Mouse (Mus musculus): ENCODE measurements around the gene Aoc1. TPM values are rescaled to one million over a fixed set of nuclear protein-coding genes. Genes with fewer than 3 reads are reported as not detected.
"Not testable (repeated sequence)": the region's sequence is repeated elsewhere in the genome, so short reads cannot be mapped to it uniquely, and the experiment has no call there.

Gene Aoc1
- polyA plus RNA-seq, 1 experiment from 2014 or later: not detected

GRCm38 (mm10) chr6:48864181-48864580 lies 8.5 kb upstream of the Aoc1 start:
- Histone ChIP-seq H3K4me3 (ENCODE audit: low read depth, low read length) (no peak overlapping the region), H3K36me3 (ENCODE audit: control insufficient read depth, insufficient read depth, low read length) (no peaks in the 10 kb centered on the region), H3K9ac (ENCODE audit: low read length) (no peak overlapping the region), H3K9me3 (ENCODE audit: control insufficient read depth, low read length) (no peaks in the 10 kb centered on the region), H3K4me2 (ENCODE audit: low read depth, severe bottlenecking) (no peak overlapping the region), H3K4me1 (ENCODE audit: control insufficient read depth, insufficient read depth, low read length) (no peaks in the 10 kb centered on the region), H3K27ac (replicated peaks; ENCODE audit: low read depth, low read length) (no peak overlapping the region), H3K27me3 (ENCODE audit: control insufficient read depth, insufficient read depth, low read length) (no peaks in the 10 kb centered on the region)
- DNase-seq (ENCODE audit: low spot score) (no peak), ATAC-seq (ENCODE audit: insufficient number of reproducible peaks, low FRiP score, low TSS enrichment, low read depth) (no peak)
- 42% methylated on average over 3 of the region's 3 CpGs for WGBS

DNA sequence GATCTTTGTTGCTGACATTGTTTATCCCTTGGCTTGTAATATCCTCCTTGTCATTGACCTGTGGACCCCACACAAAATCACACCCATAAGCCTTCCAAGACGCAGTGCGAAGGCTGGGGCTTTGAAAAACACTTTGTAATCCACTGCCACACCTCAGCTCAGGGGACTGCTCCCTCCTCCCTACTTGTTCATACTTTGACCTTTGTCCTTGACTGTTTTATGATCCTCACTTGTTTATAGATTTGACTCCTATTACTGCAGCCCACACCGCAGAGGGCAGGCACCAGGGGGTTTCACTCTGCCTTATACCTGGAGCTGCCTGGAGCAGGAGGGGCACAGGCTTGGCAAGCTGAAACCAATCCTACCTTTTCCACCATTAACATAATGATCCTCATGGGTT lies 8.0 kb upstream of the Aoc1 start:
- DNase-seq (ENCODE audit: low spot score) (no peak), ATAC-seq (ENCODE audit: insufficient number of reproducible peaks, low FRiP score, low TSS enrichment, low read depth) (no peak)
- Histone ChIP-seq H3K9me3 (ENCODE audit: control insufficient read depth, low read length) (no peaks in the 10 kb centered on the region), H3K4me2 (ENCODE audit: low read depth, severe bottlenecking) (no peak overlapping the region), H3K27me3 (ENCODE audit: control insufficient read depth, insufficient read depth, low read length) (no peaks in the 10 kb centered on the region), H3K27ac (replicated peaks; ENCODE audit: low read depth, low read length) (no peak overlapping the region), H3K9ac (ENCODE audit: low read length) (no peak overlapping the region), H3K36me3 (ENCODE audit: control insufficient read depth, insufficient read depth, low read length) (no peaks in the 10 kb centered on the region), H3K4me1 (ENCODE audit: control insufficient read depth, insufficient read depth, low read length) (no peaks in the 10 kb centered on the region), H3K4me3 (ENCODE audit: low read depth, low read length) (no peak overlapping the region)
- 11% methylated on average over 3 of the region's 3 CpGs for WGBS

- H3K27me3 ChIP-seq (ENCODE audit: control insufficient read depth, insufficient read depth, low read length): no peaks in the 10 kb centered on the region
- H3K4me2 ChIP-seq (ENCODE audit: low read depth, severe bottlenecking): no peak overlapping the region
- H3K4me1 ChIP-seq (ENCODE audit: control insufficient read depth, insufficient read depth, low read length): no peaks in the 10 kb centered on the region
- H3K36me3 ChIP-seq (ENCODE audit: control insufficient read depth, insufficient read depth, low read length): no peaks in the 10 kb centered on the region
- no peaks in the 10 kb centered on the region for H3K9me3 ChIP-seq (ENCODE audit: control insufficient read depth, low read length)
- ATAC-seq (ENCODE audit: insufficient number of reproducible peaks, low FRiP score, low TSS enrichment, low read depth) (no peak), DNase-seq (ENCODE audit: low spot score) (no peak)
- H3K27ac ChIP-seq (replicated peaks; ENCODE audit: low read depth, low read length): no peak overlapping the region
- no peak overlapping the region for H3K4me3 ChIP-seq (ENCODE audit: low read depth, low read length)
- no peak overlapping the region for H3K9ac ChIP-seq (ENCODE audit: low read length)
- WGBS: 78% methylated on average over 1 of the region's 1 CpGs
Measured at GRCm38 (mm10) chr6:48865152-48865745, 7.4 kb upstream of the Aoc1 start.

- DNase-seq (ENCODE audit: low spot score); H3K36me3 ChIP-seq (ENCODE audit: control insufficient read depth, insufficient read depth, low read length); ATAC-seq (ENCODE audit: insufficient number of reproducible peaks, low FRiP score, low TSS enrichment, low read depth); H3K27me3 ChIP-seq (ENCODE audit: control insufficient read depth, insufficient read depth, low read length); H3K4me2 ChIP-seq (ENCODE audit: low read depth, severe bottlenecking); H3K4me1 ChIP-seq (ENCODE audit: control insufficient read depth, insufficient read depth, low read length); H3K9me3 ChIP-seq (ENCODE audit: control insufficient read depth, low read length); H3K27ac ChIP-seq (replicated peaks; ENCODE audit: low read depth, low read length); H3K4me3 ChIP-seq (ENCODE audit: low read depth, low read length); H3K9ac ChIP-seq (ENCODE audit: low read length): not testable (repeated sequence)
- 14% methylated on average over 1 of the region's 1 CpGs for WGBS
Measured at GRCm38 (mm10) chr6:48866355-48866950, 6.2 kb upstream of the Aoc1 start.

- no peak for DNase-seq (ENCODE audit: low spot score)
- no peaks in the 10 kb centered on the region for H3K27me3 ChIP-seq (ENCODE audit: control insufficient read depth, insufficient read depth, low read length)
- no peak for ATAC-seq (ENCODE audit: insufficient number of reproducible peaks, low FRiP score, low TSS enrichment, low read depth)
- 53% methylated on average over 4 of the region's 4 CpGs for WGBS
- H3K36me3 ChIP-seq (ENCODE audit: control insufficient read depth, insufficient read depth, low read length): no peaks in the 10 kb centered on the region
- H3K9ac ChIP-seq (ENCODE audit: low read length): no peak overlapping the region
- H3K4me2 ChIP-seq (ENCODE audit: low read depth, severe bottlenecking): no peak overlapping the region
- no peak overlapping the region for H3K27ac ChIP-seq (replicated peaks; ENCODE audit: low read depth, low read length)
- no peaks in the 10 kb centered on the region for H3K9me3 ChIP-seq (ENCODE audit: control insufficient read depth, low read length)
- no peaks in the 10 kb centered on the region for H3K4me1 ChIP-seq (ENCODE audit: control insufficient read depth, insufficient read depth, low read length)
- no peak overlapping the region for H3K4me3 ChIP-seq (ENCODE audit: low read depth, low read length)
Measured at GRCm38 (mm10) chr6:48867158-48867557, 5.5 kb upstream of the Aoc1 start.

- Histone ChIP-seq H3K4me2 (ENCODE audit: low read depth, severe bottlenecking) (no peak overlapping the region), H3K27me3 (ENCODE audit: control insufficient read depth, insufficient read depth, low read length) (no peaks in the 10 kb centered on the region), H3K9me3 (ENCODE audit: control insufficient read depth, low read length) (no peaks in the 10 kb centered on the region), H3K27ac (replicated peaks; ENCODE audit: low read depth, low read length) (no peak overlapping the region), H3K4me3 (ENCODE audit: low read depth, low read length) (no peak overlapping the region), H3K4me1 (ENCODE audit: control insufficient read depth, insufficient read depth, low read length) (no peaks in the 10 kb centered on the region), H3K36me3 (ENCODE audit: control insufficient read depth, insufficient read depth, low read length) (no peaks in the 10 kb centered on the region), H3K9ac (ENCODE audit: low read length) (no peak overlapping the region)
- DNase-seq (ENCODE audit: low spot score) (no peak), ATAC-seq (ENCODE audit: insufficient number of reproducible peaks, low FRiP score, low TSS enrichment, low read depth) (no peak)
- 87% methylated on average over 2 of the region's 2 CpGs for WGBS
Measured at GRCm38 (mm10) chr6:48869774-48870173, 2.9 kb upstream of the Aoc1 start.

DNA sequence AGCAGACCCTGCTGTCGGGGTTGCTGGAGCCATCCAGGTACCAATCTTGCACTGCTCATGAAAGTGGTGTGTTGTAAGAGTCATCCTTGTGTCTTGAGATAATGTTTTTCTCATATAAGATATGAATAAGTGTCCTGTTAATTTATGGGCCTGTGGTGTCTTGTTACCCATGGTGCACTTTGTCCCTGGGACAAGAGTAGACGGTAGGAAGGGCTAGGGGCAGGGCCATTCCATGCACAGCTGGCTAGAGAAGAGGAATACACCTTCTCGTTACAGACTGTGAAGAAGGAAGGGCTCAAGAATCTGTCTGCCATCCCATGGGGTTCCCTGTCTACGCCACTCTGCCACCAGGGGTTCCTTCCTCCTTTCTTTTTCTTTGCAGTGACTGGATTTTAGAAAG lies 1.9 kb downstream of the Aoc1 start:
- no peaks in the 10 kb centered on the region for H3K9me3 ChIP-seq (ENCODE audit: control insufficient read depth, low read length)
- no peak overlapping the region for H3K4me3 ChIP-seq (ENCODE audit: low read depth, low read length)
- no peak overlapping the region for H3K27ac ChIP-seq (replicated peaks; ENCODE audit: low read depth, low read length)
- WGBS: 75% methylated on average over 4 of the region's 4 CpGs
- no peaks in the 10 kb centered on the region for H3K36me3 ChIP-seq (ENCODE audit: control insufficient read depth, insufficient read depth, low read length)
- H3K27me3 ChIP-seq (ENCODE audit: control insufficient read depth, insufficient read depth, low read length): no peaks in the 10 kb centered on the region
- H3K9ac ChIP-seq (ENCODE audit: low read length): no peak overlapping the region
- DNase-seq (ENCODE audit: low spot score) (no peak), ATAC-seq (ENCODE audit: insufficient number of reproducible peaks, low FRiP score, low TSS enrichment, low read depth) (no peak)
- no peak overlapping the region for H3K4me2 ChIP-seq (ENCODE audit: low read depth, severe bottlenecking)
- H3K4me1 ChIP-seq (ENCODE audit: control insufficient read depth, insufficient read depth, low read length): no peaks in the 10 kb centered on the region

DNA sequence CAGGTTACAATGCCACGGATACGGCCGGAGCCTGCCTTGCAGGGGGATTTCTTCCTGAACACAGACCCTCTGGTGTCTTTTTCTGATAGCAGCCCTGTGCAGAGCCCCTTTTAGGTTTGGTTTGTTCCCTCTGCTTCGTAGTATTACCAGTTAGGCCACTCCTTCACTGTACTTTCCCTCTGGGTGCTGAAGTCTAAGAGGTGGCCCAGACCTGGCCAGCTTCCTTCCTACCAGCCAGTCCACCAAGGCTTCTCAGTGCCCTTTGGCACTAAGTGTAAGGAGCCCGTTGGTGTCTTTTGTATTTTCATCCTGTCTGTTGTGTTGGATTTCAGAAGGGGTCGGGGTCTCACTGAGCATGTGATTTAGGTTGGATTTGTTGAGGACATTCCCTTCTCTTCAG lies 2.8 kb downstream of the Aoc1 start:
- Histone ChIP-seq H3K4me3 (ENCODE audit: low read depth, low read length) (no peak overlapping the region), H3K27me3 (ENCODE audit: control insufficient read depth, insufficient read depth, low read length) (no peaks in the 10 kb centered on the region), H3K4me1 (ENCODE audit: control insufficient read depth, insufficient read depth, low read length) (no peaks in the 10 kb centered on the region), H3K36me3 (ENCODE audit: control insufficient read depth, insufficient read depth, low read length) (no peaks in the 10 kb centered on the region), H3K9me3 (ENCODE audit: control insufficient read depth, low read length) (no peaks in the 10 kb centered on the region), H3K9ac (ENCODE audit: low read length) (no peak overlapping the region), H3K27ac (replicated peaks; ENCODE audit: low read depth, low read length) (no peak overlapping the region), H3K4me2 (ENCODE audit: low read depth, severe bottlenecking) (no peak overlapping the region)
- WGBS: 87% methylated on average over 6 of the region's 6 CpGs
- DNase-seq (ENCODE audit: low spot score) (no peak), ATAC-seq (ENCODE audit: insufficient number of reproducible peaks, low FRiP score, low TSS enrichment, low read depth) (no peak)

Data from limb, embryonic 11.5 days (tissue).